Mouse (Mus musculus) large intestine, adult 2 months (tissue): ENCODE measurements around the gene Gm28305. TPM values are rescaled to one million over a fixed set of nuclear protein-coding genes. Genes with fewer than 3 reads are reported as not detected.

Source experiments
- DNase-seq: peaks from one replicate; pipeline ENCODE4 v3.0.0-alpha.2; 2012; ENCODE audit warnings: low read depth, low spot score
- WGBS: fragments of 180-500 bp; shearing (Covaris S2); methylation state at CpG from one replicate; pipeline ENCODE4 v1.1.7; 2018; 5-methylcytosine and 5-hydroxymethylcytosine counted together
- polyA plus RNA-seq: library from polyadenylated mRNA; depleted of rRNA; stranded (reverse); fragments of >200 nt; gene quantifications from 2 replicates; pipeline ENCODE4 v1.2.3, GENCODE M21; 2012; rRNA removed

Gm28305 gene
- polyA plus RNA-seq, 1 experiment: not detected

GRCm38 (mm10) chr9:104123101-104123500 is 82.6 kb downstream of the Gm28305 start:
- no peak for DNase-seq
- WGBS: 79% methylated on average over 5 of the region's 5 CpGs

DNA sequence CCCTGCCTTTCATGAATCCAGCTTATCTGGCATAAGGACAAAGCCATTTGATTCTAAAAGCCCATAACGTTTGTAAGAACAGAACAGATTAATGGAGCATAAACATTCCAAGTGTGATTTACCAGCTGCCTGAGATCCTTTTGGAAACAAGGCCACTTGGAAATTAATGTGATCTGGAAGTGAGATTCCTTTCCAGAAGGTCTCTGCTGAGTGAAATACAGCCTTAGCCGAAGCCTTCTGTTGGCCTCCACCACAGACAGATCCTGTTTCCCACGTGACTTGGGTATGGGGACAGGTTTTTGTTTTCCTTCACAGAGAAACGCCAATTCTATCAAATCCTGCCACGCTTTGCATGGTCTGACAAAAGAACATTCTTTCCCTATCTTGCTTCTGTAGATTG is 83.2 kb downstream of the Gm28305 start:
- DNase-seq: no peak
- 62% methylated on average over 5 of the region's 5 CpGs for WGBS

Other genes with a start within 250 kb of the Gm28305 start
- gene Nphp3, start 38.1 kb upstream of the Gm28305 start, polyA plus RNA-seq: 2.3 and 3.1 TPM in 2 replicates
- gene Uba5, start 22.5 kb downstream of the Gm28305 start, polyA plus RNA-seq: 19.6 and 21.5 TPM in 2 replicates
- gene Acad11, start 22.7 kb downstream of the Gm28305 start, polyA plus RNA-seq: 20.9 and 43.6 TPM in 2 replicates
- gene Ackr4, start 86.3 kb downstream of the Gm28305 start, polyA plus RNA-seq: 8.1 and 10.3 TPM in 2 replicates
- gene Dnajc13, start 222.3 kb downstream of the Gm28305 start, polyA plus RNA-seq: 41.8 and 57.9 TPM in 2 replicates